Mouse (Mus musculus): Measurements from ENCODE around the gene Srrm4.

Srrm4 gene

GRCm38 (mm10) chr5:116494377-116494776 is 97.2 kb downstream of the Srrm4 start:
- Histone ChIP-seq H3K4me1 (replicated peaks; ENCODE audit: low read depth, low read length) (peaks cover 48% of the 10 kb centered on the region), H3K9me3 (ENCODE audit: low read length) (no peaks in the 10 kb centered on the region), H3K4me3 (replicated peaks; ENCODE audit: low read length) (no peak overlapping the region), H3K36me3 (ENCODE audit: insufficient read depth, low read length) (no peaks in the 10 kb centered on the region), H3K27me3 (ENCODE audit: insufficient read depth, low read length) (peaks cover 11% of the 10 kb centered on the region; the same call in 1 of the 2 replicates)
- TF ChIP-seq NANOG (IDR thresholded peaks at IDR 0.05; ENCODE audit: borderline replicate concordance, low read length) (no peak), CTCF (conservative IDR thresholded peaks at IDR 0.05; ENCODE audit: low read length) (no peak), POU5F1 (IDR thresholded peaks at IDR 0.05; ENCODE audit: borderline replicate concordance, low read length) (no peak)

GRCm38 (mm10) chr5:116492726-116493125 is 98.9 kb downstream of the Srrm4 start:
- H3K4me3 ChIP-seq (replicated peaks; ENCODE audit: low read length): no peak overlapping the region
- H3K36me3 ChIP-seq (ENCODE audit: insufficient read depth, low read length): no peaks in the 10 kb centered on the region
- peaks cover 32% of the 10 kb centered on the region for H3K4me1 ChIP-seq (replicated peaks; ENCODE audit: low read depth, low read length)
- no peaks in the 10 kb centered on the region for H3K9me3 ChIP-seq (ENCODE audit: low read length)
- TF ChIP-seq CTCF (conservative IDR thresholded peaks at IDR 0.05; ENCODE audit: low read length) (no peak), NANOG (IDR thresholded peaks at IDR 0.05; ENCODE audit: borderline replicate concordance, low read length) (no peak), POU5F1 (IDR thresholded peaks at IDR 0.05; ENCODE audit: borderline replicate concordance, low read length) (no peak)
- peaks cover 3% of the 10 kb centered on the region; the same call in 1 of the 2 replicates for H3K27me3 ChIP-seq (ENCODE audit: insufficient read depth, low read length)

GRCm38 (mm10) chr5:116491794-116492420 is 99.7 kb downstream of the Srrm4 start:
- TF ChIP-seq CTCF (conservative IDR thresholded peaks at IDR 0.05; ENCODE audit: low read length) (no peak), POU5F1 (IDR thresholded peaks at IDR 0.05; ENCODE audit: borderline replicate concordance, low read length) (no peak), NANOG (IDR thresholded peaks at IDR 0.05; ENCODE audit: borderline replicate concordance, low read length) (no peak)
- Histone ChIP-seq H3K4me1 (replicated peaks; ENCODE audit: low read depth, low read length) (peaks cover 24% of the 10 kb centered on the region), H3K36me3 (ENCODE audit: insufficient read depth, low read length) (no peaks in the 10 kb centered on the region), H3K4me3 (replicated peaks; ENCODE audit: low read length) (no peak overlapping the region), H3K9me3 (ENCODE audit: low read length) (no peaks in the 10 kb centered on the region), H3K27me3 (ENCODE audit: insufficient read depth, low read length) (peaks cover 3% of the 10 kb centered on the region; the same call in 1 of the 2 replicates)

GRCm38 (mm10) chr5:116490826-116491225 is 100.8 kb downstream of the Srrm4 start:
- H3K36me3 ChIP-seq (ENCODE audit: insufficient read depth, low read length): no peaks in the 10 kb centered on the region
- H3K9me3 ChIP-seq (ENCODE audit: low read length): no peaks in the 10 kb centered on the region
- H3K4me3 ChIP-seq (replicated peaks; ENCODE audit: low read length): no peak overlapping the region
- peaks cover 13% of the 10 kb centered on the region for H3K4me1 ChIP-seq (replicated peaks; ENCODE audit: low read depth, low read length)
- no peak for TF ChIP-seq NANOG (IDR thresholded peaks at IDR 0.05; ENCODE audit: borderline replicate concordance, low read length)
- no peak for TF ChIP-seq POU5F1 (IDR thresholded peaks at IDR 0.05; ENCODE audit: borderline replicate concordance, low read length)
- no peak for TF ChIP-seq CTCF (conservative IDR thresholded peaks at IDR 0.05; ENCODE audit: low read length)
- H3K27me3 ChIP-seq (ENCODE audit: insufficient read depth, low read length): peaks cover 3% of the 10 kb centered on the region; the same call in 1 of the 2 replicates

GRCm38 (mm10) chr5:116489621-116490020 is 102.0 kb downstream of the Srrm4 start:
- no peak for TF ChIP-seq CTCF (conservative IDR thresholded peaks at IDR 0.05; ENCODE audit: low read length)
- no peak for TF ChIP-seq POU5F1 (IDR thresholded peaks at IDR 0.05; ENCODE audit: borderline replicate concordance, low read length)
- TF ChIP-seq NANOG (IDR thresholded peaks at IDR 0.05; ENCODE audit: borderline replicate concordance, low read length): no peak
- Histone ChIP-seq H3K36me3 (ENCODE audit: insufficient read depth, low read length) (no peaks in the 10 kb centered on the region), H3K9me3 (ENCODE audit: low read length) (no peaks in the 10 kb centered on the region), H3K27me3 (ENCODE audit: insufficient read depth, low read length) (peaks cover 3% of the 10 kb centered on the region; the same call in 1 of the 2 replicates), H3K4me1 (replicated peaks; ENCODE audit: low read depth, low read length) (peaks cover 9% of the 10 kb centered on the region), H3K4me3 (replicated peaks; ENCODE audit: low read length) (peak overlapping the region; percentile 29)

- H3K27me3 ChIP-seq (ENCODE audit: insufficient read depth, low read length): no peaks in the 10 kb centered on the region
- H3K4me3 ChIP-seq (replicated peaks; ENCODE audit: low read length): no peak overlapping the region
- TF ChIP-seq POU5F1 (IDR thresholded peaks at IDR 0.05; ENCODE audit: borderline replicate concordance, low read length) (no peak), NANOG (IDR thresholded peaks at IDR 0.05; ENCODE audit: borderline replicate concordance, low read length) (no peak), CTCF (conservative IDR thresholded peaks at IDR 0.05; ENCODE audit: low read length) (no peak)
- H3K9me3 ChIP-seq (ENCODE audit: low read length): no peaks in the 10 kb centered on the region
- H3K4me1 ChIP-seq (replicated peaks; ENCODE audit: low read depth, low read length): peaks cover 31% of the 10 kb centered on the region
- no peaks in the 10 kb centered on the region for H3K36me3 ChIP-seq (ENCODE audit: insufficient read depth, low read length)
Measured at GRCm38 (mm10) chr5:116486135-116486534, 105.5 kb downstream of the Srrm4 start.

GRCm38 (mm10) chr5:116485069-116485468 is 106.5 kb downstream of the Srrm4 start:
- H3K36me3 ChIP-seq (ENCODE audit: insufficient read depth, low read length): no peaks in the 10 kb centered on the region
- H3K4me1 ChIP-seq (replicated peaks; ENCODE audit: low read depth, low read length): peaks cover 30% of the 10 kb centered on the region
- no peak for TF ChIP-seq POU5F1 (IDR thresholded peaks at IDR 0.05; ENCODE audit: borderline replicate concordance, low read length)
- TF ChIP-seq CTCF (conservative IDR thresholded peaks at IDR 0.05; ENCODE audit: low read length): no peak
- no peak for TF ChIP-seq NANOG (IDR thresholded peaks at IDR 0.05; ENCODE audit: borderline replicate concordance, low read length)
- no peaks in the 10 kb centered on the region for H3K9me3 ChIP-seq (ENCODE audit: low read length)
- H3K27me3 ChIP-seq (ENCODE audit: insufficient read depth, low read length): 0 out of 2 replicates have a peak, but pooled peaks cover 5% of the 10 kb centered on the region
- no peak overlapping the region for H3K4me3 ChIP-seq (replicated peaks; ENCODE audit: low read length)

GRCm38 (mm10) chr5:116484236-116484635 is 107.4 kb downstream of the Srrm4 start:
- Histone ChIP-seq H3K4me3 (replicated peaks; ENCODE audit: low read length) (no peak overlapping the region), H3K27me3 (ENCODE audit: insufficient read depth, low read length) (0 out of 2 replicates have a peak, but pooled peaks cover 5% of the 10 kb centered on the region), H3K9me3 (ENCODE audit: low read length) (no peaks in the 10 kb centered on the region), H3K36me3 (ENCODE audit: insufficient read depth, low read length) (no peaks in the 10 kb centered on the region), H3K4me1 (replicated peaks; ENCODE audit: low read depth, low read length) (peaks cover 23% of the 10 kb centered on the region)
- no peak for TF ChIP-seq POU5F1 (IDR thresholded peaks at IDR 0.05; ENCODE audit: borderline replicate concordance, low read length)
- TF ChIP-seq NANOG (IDR thresholded peaks at IDR 0.05; ENCODE audit: borderline replicate concordance, low read length): no peak

Data from E14TG2a.4 (cell line).